Mouse (Mus musculus): ENCODE measurements around the gene Hmgn5.
A peak's percentile ranks its signal among the peaks of the same experiment; 100 is the strongest.

GRCm38 (mm10) chrX:109013283-109013682 lies at the start of gene Hmgn5:
- TF ChIP-seq POLR2A (IDR thresholded peaks at IDR 0.05; ENCODE audit: low read depth, low read length) (peak; percentile 28; the same call in 1 of the 2 replicates), CTCF (IDR thresholded peaks at IDR 0.05; ENCODE audit: extremely low read depth, insufficient read depth, insufficient read length, insufficient replicate concordance) (no peak)
